In the genomic region with DNA sequence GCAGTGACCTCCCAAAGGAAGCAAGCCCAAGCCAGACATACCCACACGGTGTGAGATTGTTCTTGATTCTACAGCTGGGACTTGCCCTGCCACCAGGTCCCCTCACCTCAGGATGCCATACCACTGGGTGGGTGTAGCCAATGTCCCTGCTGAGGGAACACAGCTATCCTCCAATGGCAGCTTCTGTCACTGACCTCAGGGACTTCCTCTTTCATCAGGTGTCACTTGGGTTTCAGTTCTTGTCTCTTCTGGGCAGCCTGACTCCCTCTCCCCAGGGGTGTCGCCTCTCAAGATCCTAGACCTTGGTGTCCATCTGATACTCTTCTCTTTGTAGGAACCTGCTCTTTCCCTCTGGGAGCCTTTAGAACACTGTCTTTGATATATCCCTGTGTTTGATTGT, we compare ENCODE assay signal across 23 mouse cellular contexts. TPM values are rescaled to one million over a fixed set of nuclear protein-coding genes. Genes with fewer than 3 reads are reported as not detected.
A peak's percentile ranks its signal among the peaks of the same experiment; 100 is the strongest.
DNase-seq lines count a peak whose midpoint lies in the region; ATAC-seq lines count a peak whose summit lies in the region.
"Had no signal": no experiment of that assay in that cellular context is flagged by ENCODE, and none has a peak within 500 bp of the region (broad histone marks: within the 10 kb centered on the region; RNA-seq: fewer than 3 reads in every experiment).

No protein-coding gene starts in this region.

- no peak overlapping the region for H3K4me2 ChIP-seq in midbrain, embryonic 15.5 days
- H3K4me2 ChIP-seq: forebrain, embryonic 13.5 days; heart, embryonic 11.5 days; hindbrain, embryonic 12.5 days; hindbrain, embryonic 15.5 days had no signal

- H3K36me3 ChIP-seq in splenic B cell, adult 2 months (ENCODE audit: control insufficient read depth, insufficient read depth, low read length, poor library complexity, severe bottlenecking) = no peaks in the 10 kb centered on the region
- no peaks in the 10 kb centered on the region for H3K36me3 ChIP-seq in midbrain, embryonic 15.5 days (replicated peaks)
- H3K36me3 ChIP-seq: forebrain, embryonic 10.5 days; hindbrain, embryonic 12.5 days; hindbrain, embryonic 15.5 days had no signal

- peak; percentile 30 for DNase-seq in lung, postnatal 36 days
- no peak for DNase-seq in lung, postnatal 10 days
- peak; percentile 11 for DNase-seq in splenic B cell, adult 2 months (ENCODE audit: low read depth, low spot score)
- DNase-seq in thymus, postnatal 36 days = no peak
- DNase-seq: adrenal gland, adult 8-10 months; adrenal gland, postnatal 25 days; cerebellum, adult 11-12 months; cerebellum, adult 8-10 months; cerebellum, postnatal 10 days; cerebellum, postnatal 36 days; gastrocnemius, postnatal 10 days; gastrocnemius, postnatal 36 days; heart, adult 11 months had no signal

- H3K27ac ChIP-seq in midbrain, embryonic 15.5 days = no peak overlapping the region
- H3K27ac ChIP-seq: forebrain, embryonic 10.5 days; forebrain, embryonic 13.5 days; hindbrain, embryonic 12.5 days; hindbrain, embryonic 15.5 days had no signal

- no peak overlapping the region for H3K9ac ChIP-seq in midbrain, embryonic 15.5 days
- H3K9ac ChIP-seq: forebrain, embryonic 13.5 days; hindbrain, embryonic 12.5 days; hindbrain, embryonic 15.5 days had no signal

- H3K4me3 ChIP-seq in midbrain, embryonic 15.5 days = no peak overlapping the region
- H3K4me3 ChIP-seq: forebrain, embryonic 10.5 days; forebrain, embryonic 13.5 days; hindbrain, embryonic 12.5 days; hindbrain, embryonic 15.5 days had no signal

- no peaks in the 10 kb centered on the region for H3K9me3 ChIP-seq in midbrain, embryonic 15.5 days
- H3K9me3 ChIP-seq: forebrain, embryonic 10.5 days; forebrain, embryonic 13.5 days; hindbrain, embryonic 12.5 days; hindbrain, embryonic 15.5 days had no signal

- no peaks in the 10 kb centered on the region for H3K27me3 ChIP-seq in splenic B cell, adult 2 months (ENCODE audit: control insufficient read depth, insufficient read depth, low read length, poor library complexity, severe bottlenecking)
- no peaks in the 10 kb centered on the region for H3K27me3 ChIP-seq in midbrain, embryonic 15.5 days (replicated peaks)
- H3K27me3 ChIP-seq: forebrain, embryonic 13.5 days; hindbrain, embryonic 15.5 days had no signal

- H3K4me1 ChIP-seq in midbrain, embryonic 15.5 days = no peaks in the 10 kb centered on the region

- 83% methylated on average over 2 of the region's 2 CpGs for WGBS in midbrain, embryonic 15.5 days

- peak; percentile 90 for ATAC-seq in granulocyte monocyte progenitor cell, adult 5-6 weeks (replicated peaks; ENCODE audit: poor library complexity, severe bottlenecking)
- no peak for ATAC-seq in midbrain, embryonic 15.5 days (replicated peaks)
- ATAC-seq: activated CD4-positive, CD25-positive, alpha-beta regulatory T cell, adult 4 months; CD4-positive, CD25-positive, alpha-beta regulatory T cell, adult 4 months; forebrain, embryonic 13.5 days; forebrain, embryonic 16.5 days had no signal

RNA-seq across cellular contexts. Expression of gene Adamts2, which starts 28.6 kb away (rescaled TPM):
- not detected in 2 replicates for total RNA-seq in granulocyte monocyte progenitor cell, adult 5-6 weeks (2014; fragmentation: Nextera tagmentation)
- not detected in 2 replicates for total RNA-seq in granulocyte monocyte progenitor cell, adult 5-6 weeks (2017)
- polyA plus RNA-seq in midbrain, embryonic 15.5 days (2015; fragmentation: Nextera tagmentation; extraction: Ambion mirVana) = 3.7 and 5.0 TPM in 2 replicates
- polyA plus RNA-seq: activated CD4-positive, CD25-positive, alpha-beta regulatory T cell, adult 4 months; CD4-positive, CD25-positive, alpha-beta regulatory T cell, adult 4 months had no signal

Comparison
In these comparisons a context has a peak if more than half of its experiments do, and no peak if none do; other contexts are left out.
1. DNase-seq: peak in lung, postnatal 36 days (single experiment) and splenic B cell, adult 2 months (single experiment); none in lung, postnatal 10 days (single experiment) and thymus, postnatal 36 days (0 of 2).